Mouse (Mus musculus): ENCODE measurements around the gene Cops3. TPM values are rescaled to one million over a fixed set of nuclear protein-coding genes. Genes with fewer than 3 reads are reported as not detected.

Gene Cops3
- polyA plus RNA-seq, 1 experiment from 2014 or later = 224 TPM

- H3K4me3 ChIP-seq (ENCODE audit: low read length) = no peak overlapping the region
- no peak overlapping the region for H3K4me2 ChIP-seq (replicated peaks; ENCODE audit: low read depth, low read length)
These were observed 34.4 kb downstream of the Cops3 start for GRCm38 (mm10) chr11:59805256-59805655.

GRCm38 (mm10) chr11:59804409-59805110 lies 35.1 kb downstream of the Cops3 start:
- Histone ChIP-seq H3K4me3 (ENCODE audit: low read length) (no peak overlapping the region), H3K9ac (replicated peaks; ENCODE audit: low read length) (no peak overlapping the region), H3K9me3 (ENCODE audit: low read length) (no peaks in the 10 kb centered on the region), H3K27me3 (ENCODE audit: insufficient read depth, low read length) (no peaks in the 10 kb centered on the region), H3K4me1 (ENCODE audit: insufficient read depth, low read length) (peaks cover 8% of the 10 kb centered on the region), H3K4me2 (replicated peaks; ENCODE audit: low read depth, low read length) (no peak overlapping the region), H3K27ac (ENCODE audit: low read length) (no peak overlapping the region), H3K36me3 (ENCODE audit: insufficient read depth, low read length) (peaks cover 67% of the 10 kb centered on the region)
- no peak for ATAC-seq (ENCODE audit: low FRiP score, low TSS enrichment)
- whole genome bisulfite sequencing = 92% methylated on average over 22 of the region's 22 CpGs

More at GRCm38 (mm10) chr11:59805256-59805655, 34.4 kb downstream of the Cops3 start:
- Histone ChIP-seq H3K27ac (ENCODE audit: low read length) (no peak overlapping the region), H3K9me3 (ENCODE audit: low read length) (no peaks in the 10 kb centered on the region), H3K4me1 (ENCODE audit: insufficient read depth, low read length) (peaks cover 8% of the 10 kb centered on the region), H3K9ac (replicated peaks; ENCODE audit: low read length) (no peak overlapping the region), H3K27me3 (ENCODE audit: insufficient read depth, low read length) (no peaks in the 10 kb centered on the region), H3K36me3 (ENCODE audit: insufficient read depth, low read length) (peaks cover 60% of the 10 kb centered on the region)
- 94% methylated on average over 1 of the region's 1 CpGs for WGBS
- no peak for ATAC-seq (ENCODE audit: low FRiP score, low TSS enrichment)

GRCm38 (mm10) chr11:59803516-59803915 lies 36.1 kb downstream of the Cops3 start:
- peaks cover 3% of the 10 kb centered on the region for H3K4me1 ChIP-seq (ENCODE audit: insufficient read depth, low read length)
- no peak overlapping the region for H3K4me2 ChIP-seq (replicated peaks; ENCODE audit: low read depth, low read length)
- H3K27ac ChIP-seq (ENCODE audit: low read length) = no peak overlapping the region
- H3K9ac ChIP-seq (replicated peaks; ENCODE audit: low read length) = no peak overlapping the region
- WGBS = 82% methylated on average over 14 of the region's 14 CpGs
- no peak for ATAC-seq (ENCODE audit: low FRiP score, low TSS enrichment)
- no peak overlapping the region for H3K4me3 ChIP-seq (ENCODE audit: low read length)
- no peaks in the 10 kb centered on the region for H3K9me3 ChIP-seq (ENCODE audit: low read length)
- peaks cover 77% of the 10 kb centered on the region for H3K36me3 ChIP-seq (ENCODE audit: insufficient read depth, low read length)
- H3K27me3 ChIP-seq (ENCODE audit: insufficient read depth, low read length) = no peaks in the 10 kb centered on the region

GRCm38 (mm10) chr11:59801881-59802280 lies 37.8 kb downstream of the Cops3 start:
- Histone ChIP-seq H3K27ac (ENCODE audit: low read length) (no peak overlapping the region), H3K4me3 (ENCODE audit: low read length) (no peak overlapping the region), H3K27me3 (ENCODE audit: insufficient read depth, low read length) (no peaks in the 10 kb centered on the region), H3K9ac (replicated peaks; ENCODE audit: low read length) (no peak overlapping the region), H3K36me3 (ENCODE audit: insufficient read depth, low read length) (peaks cover 92% of the 10 kb centered on the region), H3K4me2 (replicated peaks; ENCODE audit: low read depth, low read length) (no peak overlapping the region), H3K9me3 (ENCODE audit: low read length) (no peaks in the 10 kb centered on the region), H3K4me1 (ENCODE audit: insufficient read depth, low read length) (no peaks in the 10 kb centered on the region)
- ATAC-seq (ENCODE audit: low FRiP score, low TSS enrichment) = no peak
- WGBS = 96% methylated on average over 8 of the region's 8 CpGs

- H3K36me3 ChIP-seq (ENCODE audit: insufficient read depth, low read length) = peaks cover 85% of the 10 kb centered on the region
- H3K9me3 ChIP-seq (ENCODE audit: low read length) = no peaks in the 10 kb centered on the region
- H3K27me3 ChIP-seq (ENCODE audit: insufficient read depth, low read length) = no peaks in the 10 kb centered on the region
- H3K4me2 ChIP-seq (replicated peaks; ENCODE audit: low read depth, low read length) = no peak overlapping the region
- no peak overlapping the region for H3K9ac ChIP-seq (replicated peaks; ENCODE audit: low read length)
- H3K4me1 ChIP-seq (ENCODE audit: insufficient read depth, low read length) = no peaks in the 10 kb centered on the region
- ATAC-seq (ENCODE audit: low FRiP score, low TSS enrichment) = no peak
- 94% methylated on average over 10 of the region's 10 CpGs for WGBS
- no peak overlapping the region for H3K27ac ChIP-seq (ENCODE audit: low read length)
- no peak overlapping the region for H3K4me3 ChIP-seq (ENCODE audit: low read length)
These were observed 39.2 kb downstream of the Cops3 start for GRCm38 (mm10) chr11:59800412-59800811.

- H3K9me3 ChIP-seq (ENCODE audit: low read length) = no peaks in the 10 kb centered on the region
- H3K27me3 ChIP-seq (ENCODE audit: insufficient read depth, low read length) = no peaks in the 10 kb centered on the region
- no peaks in the 10 kb centered on the region for H3K4me1 ChIP-seq (ENCODE audit: insufficient read depth, low read length)
- no peak overlapping the region for H3K4me2 ChIP-seq (replicated peaks; ENCODE audit: low read depth, low read length)
- peaks cover 52% of the 10 kb centered on the region for H3K36me3 ChIP-seq (ENCODE audit: insufficient read depth, low read length)
- H3K9ac ChIP-seq (replicated peaks; ENCODE audit: low read length) = no peak overlapping the region
- no peak overlapping the region for H3K4me3 ChIP-seq (ENCODE audit: low read length)
- WGBS = 90% methylated on average over 6 of the region's 6 CpGs
- no peak for ATAC-seq (ENCODE audit: low FRiP score, low TSS enrichment)
- H3K27ac ChIP-seq (ENCODE audit: low read length) = no peak overlapping the region
These were observed 46.2 kb downstream of the Cops3 start for GRCm38 (mm10) chr11:59793390-59793789.

- 86% methylated on average over 1 of the region's 1 CpGs for WGBS
- no peaks in the 10 kb centered on the region for H3K9me3 ChIP-seq (ENCODE audit: low read length)
These were observed 50.3 kb downstream of the Cops3 start for GRCm38 (mm10) chr11:59789311-59789710.

GRCm38 (mm10) chr11:59787199-59787781 lies 52.3 kb downstream of the Cops3 start, which contains the start of gene Pld6:
Gene Pld6 (minus strand): TSS chr11:59787645.
- H3K4me1 ChIP-seq (ENCODE audit: insufficient read depth, low read length) = peaks cover 10% of the 10 kb centered on the region; the same call in 1 of the 2 replicates
- peaks cover 12% of the 10 kb centered on the region for H3K36me3 ChIP-seq (ENCODE audit: insufficient read depth, low read length)
- no peaks in the 10 kb centered on the region for H3K27me3 ChIP-seq (ENCODE audit: insufficient read depth, low read length)
- peak within 1 kb of the TSS; percentile 57 for H3K4me2 ChIP-seq (replicated peaks; ENCODE audit: low read depth, low read length)
- H3K27ac ChIP-seq (ENCODE audit: low read length) = no peak within 1 kb of the TSS
- H3K9ac ChIP-seq (replicated peaks; ENCODE audit: low read length) = peak within 1 kb of the TSS; percentile 9
- under 1% methylated on average over 44 of the region's 51 CpGs for WGBS
- ATAC-seq (ENCODE audit: low FRiP score, low TSS enrichment) = peak; percentile 83
- no peaks in the 10 kb centered on the region for H3K9me3 ChIP-seq (ENCODE audit: low read length)
- peak within 1 kb of the TSS; percentile 37 for H3K4me3 ChIP-seq (ENCODE audit: low read length)

More at GRCm38 (mm10) chr11:59789311-59789710, 50.3 kb downstream of the Cops3 start:
- H3K27me3 ChIP-seq (ENCODE audit: insufficient read depth, low read length) = no peaks in the 10 kb centered on the region
- ATAC-seq (ENCODE audit: low FRiP score, low TSS enrichment) = no peak
- peaks cover 23% of the 10 kb centered on the region for H3K36me3 ChIP-seq (ENCODE audit: insufficient read depth, low read length)
- H3K4me1 ChIP-seq (ENCODE audit: insufficient read depth, low read length) = peaks cover 10% of the 10 kb centered on the region; the same call in 1 of the 2 replicates
- no peak overlapping the region for H3K27ac ChIP-seq (ENCODE audit: low read length)
- H3K4me2 ChIP-seq (replicated peaks; ENCODE audit: low read depth, low read length) = no peak overlapping the region
- no peak overlapping the region for H3K9ac ChIP-seq (replicated peaks; ENCODE audit: low read length)
- no peak overlapping the region for H3K4me3 ChIP-seq (ENCODE audit: low read length)

GRCm38 (mm10) chr11:59786444-59787198 lies 53.0 kb downstream of the Cops3 start:
- Histone ChIP-seq H3K4me3 (ENCODE audit: low read length) (peak overlapping the region; percentile 37), H3K27ac (ENCODE audit: low read length) (no peak overlapping the region), H3K9me3 (ENCODE audit: low read length) (no peaks in the 10 kb centered on the region), H3K4me1 (ENCODE audit: insufficient read depth, low read length) (peaks cover 10% of the 10 kb centered on the region; the same call in 1 of the 2 replicates), H3K27me3 (ENCODE audit: insufficient read depth, low read length) (no peaks in the 10 kb centered on the region), H3K36me3 (ENCODE audit: insufficient read depth, low read length) (peaks cover 5% of the 10 kb centered on the region; the same call in 1 of the 2 replicates), H3K9ac (replicated peaks; ENCODE audit: low read length) (peak overlapping the region; percentile 9), H3K4me2 (replicated peaks; ENCODE audit: low read depth, low read length) (peak overlapping the region; percentile 57)
- WGBS = 39% methylated on average over 15 of the region's 15 CpGs
- ATAC-seq (ENCODE audit: low FRiP score, low TSS enrichment) = peak; percentile 33
